Mouse (Mus musculus): ENCODE measurements around the gene Vars2. TPM values are rescaled to one million over a fixed set of nuclear protein-coding genes. Genes with fewer than 3 reads are reported as not detected.

Vars2 gene
- polyA plus RNA-seq, 1 experiment from 2014 or later: 6.5 TPM

GRCm38 (mm10) chr17:35702605-35703004 lies 35.2 kb upstream of the Vars2 start:
- Histone ChIP-seq H3K4me2 (no peak overlapping the region), H3K27ac (replicated peaks) (no peak overlapping the region), H3K36me3 (replicated peaks) (no peaks in the 10 kb centered on the region), H3K4me3 (replicated peaks) (no peak overlapping the region), H3K4me1 (replicated peaks) (peaks cover 10% of the 10 kb centered on the region), H3K9me3 (replicated peaks) (no peaks in the 10 kb centered on the region), H3K9ac (no peak overlapping the region), H3K27me3 (peaks cover 86% of the 10 kb centered on the region)
- ATAC-seq (ENCODE audit: insufficient read depth): no peak
- 14% methylated on average over 4 of the region's 4 CpGs for WGBS (ENCODE audit: insufficient replicate concordance)

- H3K4me3 ChIP-seq (replicated peaks): peak overlapping the region; percentile 17; the same call in 1 of the 2 replicates
- no peak overlapping the region for H3K27ac ChIP-seq (replicated peaks)
- H3K36me3 ChIP-seq (replicated peaks): no peaks in the 10 kb centered on the region
- H3K9me3 ChIP-seq (replicated peaks): no peaks in the 10 kb centered on the region
- peak overlapping the region; percentile 30; the same call in 1 of the 2 replicates for H3K4me2 ChIP-seq
- no peak for ATAC-seq (ENCODE audit: insufficient read depth)
- H3K9ac ChIP-seq: no peak overlapping the region
- 14% methylated on average over 16 of the region's 16 CpGs for WGBS (ENCODE audit: insufficient replicate concordance)
- H3K27me3 ChIP-seq: peaks cover 92% of the 10 kb centered on the region
- H3K4me1 ChIP-seq (replicated peaks): peaks cover 10% of the 10 kb centered on the region
Observed at GRCm38 (mm10) chr17:35701978-35702461, 34.6 kb upstream of the Vars2 start.

- no peak for ATAC-seq (ENCODE audit: insufficient read depth)
- H3K9ac ChIP-seq: no peak overlapping the region
Observed at GRCm38 (mm10) chr17:35701203-35701977, 34.0 kb upstream of the Vars2 start.

GRCm38 (mm10) chr17:35700371-35700961 lies 33.1 kb upstream of the Vars2 start:
- no peak overlapping the region for H3K9ac ChIP-seq
- ATAC-seq (ENCODE audit: insufficient read depth): peak; percentile 53
- WGBS (ENCODE audit: insufficient replicate concordance): 0% methylated on average over 53 of the region's 66 CpGs
- peaks cover 10% of the 10 kb centered on the region for H3K4me1 ChIP-seq (replicated peaks)
- no peaks in the 10 kb centered on the region for H3K36me3 ChIP-seq (replicated peaks)
- H3K4me3 ChIP-seq (replicated peaks): peak overlapping the region; percentile 50
- H3K27me3 ChIP-seq: peaks cover 90% of the 10 kb centered on the region
- H3K27ac ChIP-seq (replicated peaks): no peak overlapping the region
- H3K9me3 ChIP-seq (replicated peaks): no peaks in the 10 kb centered on the region
- peak overlapping the region; percentile 68 for H3K4me2 ChIP-seq

More at GRCm38 (mm10) chr17:35701203-35701977, 34.0 kb upstream of the Vars2 start:
- Histone ChIP-seq H3K4me1 (replicated peaks) (peaks cover 10% of the 10 kb centered on the region), H3K9me3 (replicated peaks) (no peaks in the 10 kb centered on the region), H3K36me3 (replicated peaks) (no peaks in the 10 kb centered on the region), H3K4me2 (peak overlapping the region; percentile 68; the same call in 1 of the 2 replicates), H3K27ac (replicated peaks) (no peak overlapping the region), H3K27me3 (peaks cover 94% of the 10 kb centered on the region), H3K4me3 (replicated peaks) (peak overlapping the region; percentile 50)
- WGBS (ENCODE audit: insufficient replicate concordance): 3% methylated on average over 16 of the region's 16 CpGs

- Histone ChIP-seq H3K4me2 (peak overlapping the region; percentile 68), H3K27me3 (peaks cover 84% of the 10 kb centered on the region), H3K9ac (no peak overlapping the region), H3K9me3 (replicated peaks) (no peaks in the 10 kb centered on the region), H3K4me1 (replicated peaks) (peaks cover 10% of the 10 kb centered on the region), H3K27ac (replicated peaks) (no peak overlapping the region), H3K4me3 (replicated peaks) (peak overlapping the region; percentile 50), H3K36me3 (replicated peaks) (no peaks in the 10 kb centered on the region)
- 7% methylated on average over 19 of the region's 19 CpGs for WGBS (ENCODE audit: insufficient replicate concordance)
- no peak for ATAC-seq (ENCODE audit: insufficient read depth)
Observed at GRCm38 (mm10) chr17:35699919-35700318, 32.5 kb upstream of the Vars2 start.

- Histone ChIP-seq H3K4me2 (no peak overlapping the region), H3K4me1 (replicated peaks) (peaks cover 10% of the 10 kb centered on the region; the same call in 1 of the 2 replicates), H3K9me3 (replicated peaks) (no peaks in the 10 kb centered on the region), H3K27ac (replicated peaks) (no peak overlapping the region), H3K27me3 (peaks cover 70% of the 10 kb centered on the region), H3K4me3 (replicated peaks) (no peak overlapping the region), H3K9ac (no peak overlapping the region), H3K36me3 (replicated peaks) (no peaks in the 10 kb centered on the region)
- WGBS (ENCODE audit: insufficient replicate concordance): 31% methylated on average over 5 of the region's 5 CpGs
- ATAC-seq (ENCODE audit: insufficient read depth): no peak
Observed at GRCm38 (mm10) chr17:35698501-35698883, 31.1 kb upstream of the Vars2 start.

- H3K4me1 ChIP-seq (replicated peaks): peaks cover 10% of the 10 kb centered on the region; the same call in 1 of the 2 replicates
- ATAC-seq (ENCODE audit: insufficient read depth): no peak
- no peak overlapping the region for H3K9ac ChIP-seq
- no peak overlapping the region for H3K27ac ChIP-seq (replicated peaks)
- peaks cover 66% of the 10 kb centered on the region for H3K27me3 ChIP-seq
- H3K9me3 ChIP-seq (replicated peaks): no peaks in the 10 kb centered on the region
- H3K4me2 ChIP-seq: no peak overlapping the region
- no peak overlapping the region for H3K4me3 ChIP-seq (replicated peaks)
- 7% methylated on average over 16 of the region's 16 CpGs for WGBS (ENCODE audit: insufficient replicate concordance)
- H3K36me3 ChIP-seq (replicated peaks): no peaks in the 10 kb centered on the region
Observed at GRCm38 (mm10) chr17:35697759-35698500, 30.5 kb upstream of the Vars2 start.

- Histone ChIP-seq H3K4me2 (no peak overlapping the region), H3K27ac (replicated peaks) (no peak overlapping the region), H3K4me3 (replicated peaks) (no peak overlapping the region), H3K27me3 (peaks cover 61% of the 10 kb centered on the region), H3K9me3 (replicated peaks) (no peaks in the 10 kb centered on the region), H3K36me3 (replicated peaks) (no peaks in the 10 kb centered on the region), H3K4me1 (replicated peaks) (peaks cover 10% of the 10 kb centered on the region; the same call in 1 of the 2 replicates), H3K9ac (no peak overlapping the region)
- WGBS (ENCODE audit: insufficient replicate concordance): 22% methylated on average over 1 of the region's 1 CpGs
- ATAC-seq (ENCODE audit: insufficient read depth): no peak
Observed at GRCm38 (mm10) chr17:35697429-35697758, 30.0 kb upstream of the Vars2 start.

GRCm38 (mm10) chr17:35696691-35697090 lies 29.3 kb upstream of the Vars2 start:
- no peaks in the 10 kb centered on the region for H3K36me3 ChIP-seq (replicated peaks)
- H3K9ac ChIP-seq: no peak overlapping the region
- H3K4me3 ChIP-seq (replicated peaks): no peak overlapping the region
- H3K4me1 ChIP-seq (replicated peaks): peaks cover 10% of the 10 kb centered on the region; the same call in 1 of the 2 replicates
- WGBS (ENCODE audit: insufficient replicate concordance): 47% methylated on average over 6 of the region's 6 CpGs
- peaks cover 54% of the 10 kb centered on the region for H3K27me3 ChIP-seq
- H3K4me2 ChIP-seq: no peak overlapping the region
- ATAC-seq (ENCODE audit: insufficient read depth): no peak
- H3K27ac ChIP-seq (replicated peaks): no peak overlapping the region
- no peaks in the 10 kb centered on the region for H3K9me3 ChIP-seq (replicated peaks)

- WGBS (ENCODE audit: insufficient replicate concordance): 75% methylated on average over 2 of the region's 2 CpGs
- no peak overlapping the region for H3K9ac ChIP-seq
- no peak for ATAC-seq (ENCODE audit: insufficient read depth)
- H3K4me3 ChIP-seq (replicated peaks): no peak overlapping the region
- H3K9me3 ChIP-seq (replicated peaks): no peaks in the 10 kb centered on the region
- peaks cover 40% of the 10 kb centered on the region for H3K27me3 ChIP-seq
- peaks cover 6% of the 10 kb centered on the region; the same call in 1 of the 2 replicates for H3K4me1 ChIP-seq (replicated peaks)
- no peak overlapping the region for H3K27ac ChIP-seq (replicated peaks)
- no peak overlapping the region for H3K4me2 ChIP-seq
- H3K36me3 ChIP-seq (replicated peaks): no peaks in the 10 kb centered on the region
Observed at GRCm38 (mm10) chr17:35695289-35695688, 27.9 kb upstream of the Vars2 start.

- no peak for ATAC-seq (ENCODE audit: insufficient read depth)
- Histone ChIP-seq H3K9me3 (replicated peaks) (no peaks in the 10 kb centered on the region), H3K4me3 (replicated peaks) (no peak overlapping the region), H3K9ac (no peak overlapping the region), H3K4me1 (replicated peaks) (no peaks in the 10 kb centered on the region), H3K27me3 (peaks cover 26% of the 10 kb centered on the region), H3K36me3 (replicated peaks) (no peaks in the 10 kb centered on the region), H3K27ac (replicated peaks) (no peak overlapping the region), H3K4me2 (no peak overlapping the region)
- 79% methylated on average over 5 of the region's 5 CpGs for WGBS (ENCODE audit: insufficient replicate concordance)
Observed at GRCm38 (mm10) chr17:35693906-35694305, 26.5 kb upstream of the Vars2 start.

All from liver, embryonic 15.5 days (tissue).